Mouse (Mus musculus) central nervous system, embryonic 11.5 days (tissue): ENCODE results near the gene Cyp3a57. TPM values are rescaled to one million over a fixed set of nuclear protein-coding genes. Genes with fewer than 3 reads are reported as not detected.

Experiments
- polyA plus RNA-seq: library from polyadenylated mRNA; depleted of rRNA; stranded (reverse); fragments of >200 nt; gene quantifications from 2 replicates; pipeline ENCODE4 v1.2.3, GENCODE M21; 2012; rRNA removed

Cyp3a57 gene
- not detected in 2 replicates for polyA plus RNA-seq

DNA sequence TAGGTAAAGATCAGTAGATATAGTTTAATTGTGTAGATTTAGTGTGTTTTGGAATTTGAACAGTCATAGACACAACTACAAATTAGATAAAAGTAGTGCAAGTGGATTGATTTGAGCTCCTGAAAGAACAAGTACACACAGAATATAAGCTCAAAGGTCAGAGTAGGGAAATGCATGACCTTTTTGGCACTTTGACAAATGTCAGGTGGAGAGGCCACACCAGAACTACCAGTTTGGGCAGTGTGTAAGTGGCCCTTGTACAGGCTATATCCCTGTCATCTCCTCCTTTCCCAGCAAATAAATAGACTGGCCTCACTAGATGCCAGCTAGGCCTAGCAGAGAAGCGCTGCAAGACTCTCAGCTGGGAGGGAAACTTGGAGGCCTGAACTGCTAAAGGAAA is at the start of gene Cyp3a57:
TSS of gene Cyp3a57 (plus strand) at position 339 of the 400 bp plus-strand sequence.

Other genes starting within 250 kb of the Cyp3a57 start
- gene Arpc1b, start 231.1 kb upstream of the Cyp3a57 start, polyA plus RNA-seq = 53.9 and 97.4 TPM in 2 replicates
- gene Pdap1, start 205.0 kb upstream of the Cyp3a57 start, polyA plus RNA-seq = 156 and 235 TPM in 2 replicates
- 194 and 448 TPM in 2 replicates for gene Bud31, start 204.9 kb upstream of the Cyp3a57 start, polyA plus RNA-seq
- 11.6 and 14.5 TPM in 2 replicates for gene Ptcd1, start 178.2 kb upstream of the Cyp3a57 start, polyA plus RNA-seq
- 73.0 and 79.8 TPM in 2 replicates for gene Cpsf4, start 178.1 kb upstream of the Cyp3a57 start, polyA plus RNA-seq
- gene Atp5j2, start 153.2 kb upstream of the Cyp3a57 start, polyA plus RNA-seq = 372 and 404 TPM in 2 replicates
- gene Zkscan14, start 143.4 kb upstream of the Cyp3a57 start, polyA plus RNA-seq = 4.7 and 5.0 TPM in 2 replicates
- 9.9 and 13.2 TPM in 2 replicates for gene Zkscan5, start 140.7 kb upstream of the Cyp3a57 start, polyA plus RNA-seq
- gene Zfp655, start 113.6 kb upstream of the Cyp3a57 start, polyA plus RNA-seq = 13.4 and 21.9 TPM in 2 replicates
- 14.8 and 17.6 TPM in 2 replicates for gene Zscan25, start 64.8 kb upstream of the Cyp3a57 start, polyA plus RNA-seq
- gene Cyp3a16, start 124.4 kb downstream of the Cyp3a57 start, polyA plus RNA-seq = not detected in 2 replicates
- gene Cyp3a41b, start 239.5 kb downstream of the Cyp3a57 start, polyA plus RNA-seq = not detected in 2 replicates